Mouse (Mus musculus) neural tube, embryonic 11.5 days (tissue): ENCODE measurements at regions not wholly inside any gene's neighbourhood (a gene's known extent, or its start where the extent isn't known, plus 50 kb on each side); places are given as distances from the start of the nearest gene placed in this dataset.
"Not testable (repeated sequence)": the region's sequence is repeated elsewhere in the genome, so short reads cannot be mapped to it uniquely, and the experiment has no call there.

Source experiments
- ATAC-seq: fragments of 200-750 bp; cut with Nextera tagmentation; 2 replicates; pipeline ENCODE4 v1.8.0; 2017; ENCODE audit warnings: moderate number of reproducible peaks, mild to moderate bottlenecking, moderate TSS enrichment, moderate library complexity; ENCODE audit not compliant: insufficient read depth, low FRiP score, low TSS enrichment
- DNase-seq: peaks from one replicate; pipeline ENCODE4 v3.0.0-alpha.2; 2015; ENCODE audit warnings: low spot score
- H3K27ac ChIP-seq: fragments of 300-500 bp; sonication (generic); 2 replicates; pipeline ENCODE4 v1.5.1; 2014; ENCODE audit warnings: low read depth, mild to moderate bottlenecking, low read length
- H3K27me3 ChIP-seq: fragments of 300-500 bp; sonication (generic); 2 replicates; pipeline ENCODE4 v1.6.1; 2014; ENCODE audit warnings: mild to moderate bottlenecking, low read length, mixed read lengths; ENCODE audit not compliant: control insufficient read depth, insufficient read depth
- H3K36me3 ChIP-seq: fragments of 300-500 bp; sonication (generic); 2 replicates; pipeline ENCODE4 v1.6.1; 2014; ENCODE audit warnings: mild to moderate bottlenecking, low read length, moderate library complexity, mixed read lengths; ENCODE audit not compliant: control insufficient read depth, insufficient read depth
- H3K4me1 ChIP-seq: fragments of 300-500 bp; sonication (generic); 2 replicates; pipeline ENCODE4 v1.6.1; 2014; ENCODE audit warnings: low read length, mixed read lengths; ENCODE audit not compliant: control insufficient read depth, insufficient read depth
- H3K4me2 ChIP-seq: fragments of 300-500 bp; sonication (generic); 2 replicates; pipeline ENCODE4 v1.6.1; 2014; ENCODE audit warnings: low read depth, mild to moderate bottlenecking, moderate library complexity
- H3K4me3 ChIP-seq: fragments of 300-500 bp; sonication (generic); 2 replicates; pipeline ENCODE4 v1.5.1; 2014; ENCODE audit warnings: low read depth, low read length
- H3K9ac ChIP-seq: fragments of 300-500 bp; sonication (generic); 2 replicates; pipeline ENCODE4 v1.6.1; 2014; ENCODE audit warnings: mild to moderate bottlenecking, low read length
- H3K9me3 ChIP-seq: fragments of 300-500 bp; sonication (generic); 2 replicates; pipeline ENCODE4 v1.6.1; 2016; ENCODE audit warnings: low read length; ENCODE audit not compliant: control insufficient read depth
- WGBS: fragments of 180-500 bp; shearing (Covaris S2); extraction: QIAGEN DNeasy Blood & Tissue Kit; methylation state at CpG from one replicate; pipeline ENCODE4 v1.1.7; 2014; 5-methylcytosine and 5-hydroxymethylcytosine counted together

GRCm38 (mm10) chrX:93917367-93917766 lies 51.1 kb upstream of the AU015836 start:
- not testable (repeated sequence) for H3K27me3 ChIP-seq, H3K27ac ChIP-seq, H3K9me3 ChIP-seq, H3K4me1 ChIP-seq, DNase-seq, ATAC-seq, H3K9ac ChIP-seq, H3K4me3 ChIP-seq, H3K4me2 ChIP-seq, H3K36me3 ChIP-seq
- WGBS = 83% methylated on average over 3 of the region's 3 CpGs
